Mouse (Mus musculus) right cerebral cortex, adult 2 months (tissue): Measurements from ENCODE around the gene Pknox2.

Source experiments
- DNase-seq, 2 experiments: peaks; one replicate each; pipeline ENCODE4 v3.0.0; 2021 to 2022; ENCODE audit warnings: low spot score in 2 of 2

The Pknox2 gene

GRCm38 (mm10) chr9:37101059-37101940 is 45.9 kb downstream of the Pknox2 start:
- DNase-seq: no peak

- no peak for DNase-seq
Measured at GRCm38 (mm10) chr9:37099595-37099994, 47.6 kb downstream of the Pknox2 start.

- DNase-seq: no peak
Measured at GRCm38 (mm10) chr9:37098600-37098999, 48.6 kb downstream of the Pknox2 start.

- no peak for DNase-seq
Measured at GRCm38 (mm10) chr9:37094230-37094990, 52.8 kb downstream of the Pknox2 start.

- DNase-seq: no peak
Measured at GRCm38 (mm10) chr9:37093086-37093485, 54.1 kb downstream of the Pknox2 start.

GRCm38 (mm10) chr9:37089894-37090652 is 57.1 kb downstream of the Pknox2 start:
- DNase-seq: no peak

- DNase-seq: peak; percentile 39 to 53
Measured at GRCm38 (mm10) chr9:37085370-37085769, 61.8 kb downstream of the Pknox2 start.

- DNase-seq: no peak
Measured at GRCm38 (mm10) chr9:37082246-37082645, 65.0 kb downstream of the Pknox2 start.

- no peak for DNase-seq
Measured at GRCm38 (mm10) chr9:37080309-37080708, 66.9 kb downstream of the Pknox2 start.

- DNase-seq: no peak
Measured at GRCm38 (mm10) chr9:37077063-37077418, 70.2 kb downstream of the Pknox2 start.

GRCm38 (mm10) chr9:37076386-37077062 is 70.7 kb downstream of the Pknox2 start:
- DNase-seq: peak; percentile 32 to 44

- no peak for DNase-seq
Measured at GRCm38 (mm10) chr9:37075903-37076302, 71.3 kb downstream of the Pknox2 start.

GRCm38 (mm10) chr9:37069391-37070312 is 77.6 kb downstream of the Pknox2 start:
- DNase-seq: no peak

- no peak for DNase-seq
Measured at GRCm38 (mm10) chr9:37067473-37067830, 79.8 kb downstream of the Pknox2 start.

- DNase-seq: no peak
Measured at GRCm38 (mm10) chr9:37066732-37067472, 80.3 kb downstream of the Pknox2 start.

- DNase-seq: no peak
Measured at GRCm38 (mm10) chr9:37061627-37062026, 85.6 kb downstream of the Pknox2 start.

- peak; percentile 71 to 73 for DNase-seq
Measured at GRCm38 (mm10) chr9:37054703-37055102, 92.5 kb downstream of the Pknox2 start.

GRCm38 (mm10) chr9:37053601-37054512 is 93.3 kb downstream of the Pknox2 start:
- DNase-seq: no peak

GRCm38 (mm10) chr9:37053041-37053440 is 94.2 kb downstream of the Pknox2 start:
- no peak for DNase-seq
